In the genomic region with DNA sequence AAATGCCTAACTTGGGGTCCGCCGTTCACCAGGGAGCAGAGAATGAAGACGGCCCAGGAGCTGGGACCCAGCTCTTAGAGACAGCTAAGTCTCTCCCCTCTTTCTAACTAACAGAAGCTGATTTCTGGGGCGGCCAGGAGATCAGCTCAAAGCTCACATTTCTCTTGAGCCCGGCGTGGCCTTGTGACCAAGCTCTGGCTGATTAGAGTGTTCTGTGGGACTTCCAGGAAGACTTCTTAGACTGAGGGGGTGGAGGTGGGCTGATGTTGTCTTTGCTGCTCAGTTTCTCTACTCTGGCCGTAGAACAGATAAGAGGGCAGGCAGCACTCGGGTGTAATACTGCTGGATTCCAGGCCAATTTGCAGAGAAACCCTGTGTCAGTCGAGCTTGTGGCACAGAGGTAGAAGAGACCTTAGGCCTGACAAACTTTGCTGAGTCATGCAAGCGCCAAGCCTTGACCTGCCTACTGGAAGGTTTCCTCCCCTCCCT, we compare ENCODE assay signal across 8 mouse cellular contexts.
DNase-seq lines count a peak whose midpoint lies in the region; ATAC-seq and TF ChIP-seq lines count a peak whose summit lies in the region.

No protein-coding gene starts in this region.

- no peak for TF ChIP-seq POLR2A in testis, adult 2 months (IDR thresholded peaks at IDR 0.05; ENCODE audit: control insufficient read depth, low read depth, low read length)

- peak overlapping the region; percentile 15 for H3K4me3 ChIP-seq in heart, embryonic 15.5 days
- H3K4me3 ChIP-seq in testis, adult 2 months (ENCODE audit: control insufficient read depth, low read depth, low read length), result peak overlapping the region; percentile 50

- ATAC-seq in heart, embryonic 15.5 days (replicated peaks; ENCODE audit: insufficient number of reproducible peaks, insufficient read depth, low FRiP score, low read depth), result no peak
- ATAC-seq in megakaryocyte progenitor cell, adult 5-6 weeks (replicated peaks; ENCODE audit: poor library complexity), result peak; percentile 93

- H3K36me3 ChIP-seq in heart, embryonic 15.5 days, result no peaks in the 10 kb centered on the region
- H3K36me3 ChIP-seq in testis, adult 2 months (ENCODE audit: control insufficient read depth, insufficient read depth, low read length), result no peaks in the 10 kb centered on the region

- WGBS in heart, embryonic 15.5 days, result 16% methylated on average over 10 of the region's 10 CpGs

- peak; percentile 93 for DNase-seq in heart, adult 11 months
- no peak for DNase-seq in heart, postnatal 25 days (ENCODE audit: low spot score)
- peak; percentile 54 for DNase-seq in embryo, embryonic 10.5 days (ENCODE audit: low spot score)
- DNase-seq in kidney, postnatal 10 days, result peak; percentile 50
- DNase-seq in right cerebral cortex, postnatal 10 days (ENCODE audit: low spot score in 2 of 2), result no peak

- peaks cover 11% of the 10 kb centered on the region for H3K4me1 ChIP-seq in heart, embryonic 15.5 days (replicated peaks)
- H3K4me1 ChIP-seq in testis, adult 2 months (ENCODE audit: control insufficient read depth, insufficient read depth, low read length), result peaks cover 9% of the 10 kb centered on the region

- H3K9me3 ChIP-seq in heart, embryonic 15.5 days (replicated peaks), result no peaks in the 10 kb centered on the region

- H3K27ac ChIP-seq in heart, embryonic 15.5 days, result peak overlapping the region; percentile 63
- H3K27ac ChIP-seq in testis, adult 2 months (ENCODE audit: control insufficient read depth, insufficient read depth, low read depth, low read length), result peak overlapping the region; percentile 73

- no peaks in the 10 kb centered on the region for H3K27me3 ChIP-seq in heart, embryonic 15.5 days
- H3K27me3 ChIP-seq in testis, adult 2 months (ENCODE audit: control insufficient read depth, insufficient read depth, low read length), result no peaks in the 10 kb centered on the region

- intact Hi-C loops in heart, postnatal 25 days (cut with DNase I), result no loop called here

- H3K4me2 ChIP-seq in heart, embryonic 15.5 days, result peak overlapping the region; percentile 46

- no peak for TF ChIP-seq CTCF in testis, adult 2 months (IDR thresholded peaks at IDR 0.05; ENCODE audit: control insufficient read depth, insufficient read depth, insufficient replicate concordance, low read depth, low read length)

- no peak overlapping the region; the same call in 1 of the 2 replicates for H3K9ac ChIP-seq in heart, embryonic 15.5 days

Comparison
In these comparisons a context has a peak if more than half of its experiments do, and no peak if none do; other contexts are left out.
1. DNase-seq: peak in heart, adult 11 months (single experiment), embryo, embryonic 10.5 days (single experiment) and kidney, postnatal 10 days (single experiment); none in heart, postnatal 25 days (single experiment) and right cerebral cortex, postnatal 10 days (0 of 2).